Mouse (Mus musculus) ES-E14 (cell line): ENCODE results near the gene Ap3b2. TPM values are rescaled to one million over a fixed set of nuclear protein-coding genes. Genes with fewer than 3 reads are reported as not detected.

Source experiments
- DNase-seq: peaks from one replicate; pipeline ENCODE4 v3.0.0-alpha.2; 2013; ENCODE audit warnings: low read depth, low spot score
- H3K27ac ChIP-seq: 2 replicates; pipeline ENCODE4 v1.5.1; 2012; ENCODE audit warnings: low read depth, mild to moderate bottlenecking, low read length, moderate library complexity, mixed read lengths; ENCODE audit not compliant: poor library complexity, insufficient read depth, severe bottlenecking
- H3K36me3 ChIP-seq: 2 replicates; pipeline ENCODE4 v1.6.1; 2012; ENCODE audit warnings: mild to moderate bottlenecking, low read length, moderate library complexity, mixed read lengths; ENCODE audit not compliant: control insufficient read depth, poor library complexity, insufficient read depth, severe bottlenecking
- H3K4me1 ChIP-seq, 2 experiments: fragments of 150-350 bp in 1 of 2; sonication (generic) in 1 of 2; 2 replicates each; pipeline ENCODE4 v1.6.1; 2012; ENCODE audit warnings: low read length in 2 of 2, mild to moderate bottlenecking in 1 of 2, mixed read lengths in 1 of 2; ENCODE audit not compliant: control insufficient read depth in 2 of 2, insufficient read depth in 2 of 2, poor library complexity in 1 of 2
- H3K4me3 ChIP-seq, 2 experiments: fragments of 150-350 bp in 1 of 2; sonication (generic) in 1 of 2; 2 replicates each; pipeline ENCODE4 v1.5.1; 2012; ENCODE audit warnings: low read length in 2 of 2, low read depth in 1 of 2, mild to moderate bottlenecking in 1 of 2, mixed read lengths in 1 of 2; ENCODE audit not compliant: insufficient read depth in 1 of 2, poor library complexity in 1 of 2, severe bottlenecking in 1 of 2
- H3K9ac ChIP-seq: 2 replicates; pipeline ENCODE4 v1.6.1; 2012; ENCODE audit warnings: low read depth, mild to moderate bottlenecking, low read length, mixed read lengths; ENCODE audit not compliant: poor library complexity, insufficient read depth, severe bottlenecking
- H3K9me3 ChIP-seq: fragments of 150-350 bp; sonication (generic); 2 replicates; pipeline ENCODE4 v1.6.1; 2012; ENCODE audit warnings: low read depth, mild to moderate bottlenecking, low read length; ENCODE audit not compliant: control insufficient read depth, insufficient read depth
- CHD2 ChIP-seq: IDR thresholded peaks from 2 replicates; pipeline ENCODE4 v1.6.1; 2014; ENCODE audit warnings: mild to moderate bottlenecking, low read depth, low read length, inconsistent platforms
- HCFC1 ChIP-seq: IDR thresholded peaks from 2 replicates; pipeline ENCODE4 v1.6.1; 2012; ENCODE audit warnings: low read length, inconsistent platforms, borderline replicate concordance; ENCODE audit not compliant: insufficient read depth
- MAFK ChIP-seq: IDR thresholded peaks from 2 replicates; pipeline ENCODE4 v1.6.1; 2014; ENCODE audit warnings: mild to moderate bottlenecking, low read depth, low read length, inconsistent platforms; ENCODE audit not compliant: insufficient read depth
- ZC3H11A ChIP-seq: IDR thresholded peaks from 2 replicates; pipeline ENCODE4 v1.6.1; 2012; ENCODE audit warnings: low read depth, mild to moderate bottlenecking, inconsistent platforms, low read length, borderline replicate concordance
- ZNF384 ChIP-seq: IDR thresholded peaks from 2 replicates; pipeline ENCODE4 v1.6.1; 2012; ENCODE audit warnings: low read depth, low read length, inconsistent platforms
- in situ Hi-C, 2 experiments: fragments of 600-800 bp; cut with MboI; formaldehyde crosslinking; loops; one replicate each; pipeline ENCODE4 v1.15.1; 2025; ENCODE audit warnings: low sequenced_read_pairs in 2 of 2, inconsistent platforms in 1 of 2; ENCODE audit not compliant: unreplicated experiment in 2 of 2
- total RNA-seq: library from RNA; depleted of rRNA; stranded (reverse); fragments of 300-350 nt; gene quantifications from 2 replicates; pipeline ENCODE4 v1.2.3, GENCODE M21; 2012; rRNA removed

The Ap3b2 gene
- total RNA-seq, 1 experiment: 5.3 TPM

DNA sequence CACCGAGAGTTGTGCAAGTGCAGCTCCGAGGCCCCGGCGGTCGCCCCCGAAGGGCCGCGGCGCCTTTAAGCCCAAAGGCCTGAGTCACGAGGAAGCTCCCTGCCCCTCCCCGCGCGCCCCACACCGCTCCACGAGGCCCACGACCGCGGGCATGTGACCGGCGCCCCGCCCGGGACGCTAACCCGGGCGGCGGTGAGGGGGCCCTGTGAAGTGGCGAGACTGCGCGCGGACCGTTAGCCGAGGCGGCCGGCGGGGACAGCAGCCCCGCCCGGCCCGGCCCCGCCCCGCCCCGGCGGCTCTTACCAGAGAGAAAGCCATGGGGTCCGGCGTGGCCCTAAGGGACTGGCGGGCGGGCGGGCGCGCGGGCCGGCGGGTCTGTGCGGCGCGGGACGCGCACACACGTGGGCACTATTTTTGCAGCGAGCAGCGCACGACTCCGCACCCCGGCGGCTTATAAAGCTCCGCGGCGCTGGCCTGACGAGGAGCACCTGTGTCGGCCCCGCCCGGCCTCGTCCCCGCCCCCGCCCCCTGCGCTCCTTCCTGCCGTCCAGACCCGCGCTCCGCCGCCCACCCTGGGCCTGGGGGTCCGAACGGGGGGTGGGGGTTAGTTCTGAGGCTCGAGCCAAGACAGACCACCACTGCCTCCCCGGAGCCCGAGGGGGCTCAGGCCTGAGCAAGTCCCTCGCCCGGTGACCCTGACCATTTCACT is 39.2 kb downstream of the Ap3b2 start:
- Histone ChIP-seq H3K9me3 (no peaks in the 10 kb centered on the region), H3K27ac (no peak overlapping the region), H3K4me1 (peaks cover 0 to 8% of the 10 kb centered on the region in 2 experiments; a peak in 2 of 4 replicates), H3K9ac (peak overlapping the region; percentile 50; the same call in 1 of the 2 replicates), H3K4me3 (peak overlapping the region; percentile 64 to 79), H3K36me3 (no peaks in the 10 kb centered on the region)
- in situ Hi-C loops: no loop called here
- no peak for DNase-seq
- TF ChIP-seq CHD2: no peak
- TF ChIP-seq ZNF384: no peak
- TF ChIP-seq MAFK: no peak
- TF ChIP-seq ZC3H11A: no peak
- TF ChIP-seq HCFC1: no peak

DNA sequence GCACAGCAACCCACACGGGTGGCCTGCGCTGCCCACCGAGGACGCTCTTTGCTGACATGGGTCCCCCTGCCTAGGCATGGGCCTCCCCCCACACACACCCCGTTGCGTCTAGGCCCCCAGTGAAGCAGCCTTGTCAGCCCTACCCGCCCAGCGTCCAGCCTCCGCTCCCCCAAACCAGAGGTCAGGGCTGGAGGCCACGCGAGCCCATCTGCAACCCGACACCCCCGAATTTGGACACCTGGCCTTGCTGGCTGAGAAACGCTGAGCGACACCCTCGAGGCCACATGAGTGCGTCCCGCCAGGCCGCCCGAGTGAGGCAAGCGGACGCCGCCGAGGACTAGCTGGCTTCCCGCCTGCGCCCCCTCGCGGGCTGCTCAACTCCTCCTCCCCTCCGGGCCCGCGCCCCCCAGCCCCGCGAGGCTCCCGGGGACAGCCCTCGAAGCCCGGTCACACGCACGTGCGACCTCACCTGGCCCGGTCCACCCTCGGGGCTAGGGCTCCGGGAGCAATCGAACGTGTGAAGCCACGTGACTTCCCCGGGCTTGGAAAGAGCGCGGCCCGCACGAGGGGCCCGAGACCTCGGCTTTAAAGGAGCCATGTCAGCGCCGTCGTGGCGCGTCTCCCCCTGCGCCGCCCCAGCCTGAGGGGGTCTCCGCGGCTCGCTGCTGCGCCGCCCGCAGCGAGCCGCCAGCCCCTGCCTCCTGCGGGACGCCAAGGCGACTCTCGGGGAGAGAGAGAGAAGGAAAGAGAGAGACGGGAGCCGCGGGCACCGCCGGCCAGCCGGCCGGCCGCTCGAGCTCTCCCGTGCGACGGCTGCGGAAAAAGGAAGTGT is 40.1 kb downstream of the Ap3b2 start:
- H3K9ac ChIP-seq: peak overlapping the region; percentile 50; the same call in 1 of the 2 replicates
- no peaks in the 10 kb centered on the region for H3K9me3 ChIP-seq
- peak overlapping the region; percentile 64 to 79; a peak in 3 of 4 replicates for H3K4me3 ChIP-seq
- TF ChIP-seq ZC3H11A: no peak
- no peak overlapping the region for H3K27ac ChIP-seq
- H3K4me1 ChIP-seq: peaks cover 0 to 8% of the 10 kb centered on the region in 2 experiments; a peak in 2 of 4 replicates
- DNase-seq: no peak
- in situ Hi-C loops: no loop called here
- no peaks in the 10 kb centered on the region for H3K36me3 ChIP-seq

DNA sequence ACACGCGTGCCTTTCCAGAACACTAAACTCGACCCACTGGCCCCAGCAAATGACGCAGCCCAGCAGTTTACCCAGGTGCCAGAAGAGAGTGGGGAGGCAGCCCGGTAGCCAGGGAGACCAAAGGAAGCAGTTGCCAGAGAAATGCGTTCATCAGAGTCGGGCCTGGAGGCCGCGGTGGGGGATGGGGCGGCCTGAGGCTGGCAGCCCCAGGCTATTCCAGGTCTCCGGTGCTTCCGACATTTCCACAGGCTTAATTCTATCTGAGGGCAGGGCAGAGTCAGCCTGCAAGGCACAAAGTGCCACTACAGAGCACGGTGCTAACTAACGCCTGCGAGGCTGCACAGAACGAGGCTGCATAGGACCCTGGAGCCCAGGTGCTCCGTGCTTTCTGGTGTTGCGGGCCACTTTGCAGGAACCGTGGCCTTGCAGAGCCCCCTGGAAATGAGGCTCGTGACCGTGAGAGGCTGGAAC is 40.7 kb downstream of the Ap3b2 start:
- Histone ChIP-seq H3K4me1 (peaks cover 0 to 8% of the 10 kb centered on the region in 2 experiments; a peak in 2 of 4 replicates), H3K9me3 (no peaks in the 10 kb centered on the region), H3K9ac (peak overlapping the region; percentile 31; the same call in 1 of the 2 replicates), H3K27ac (no peak overlapping the region), H3K36me3 (no peaks in the 10 kb centered on the region), H3K4me3 (peak overlapping the region; percentile 64 to 79; a peak in 2 of 4 replicates)
- peak; percentile 48 for DNase-seq
- no peak for TF ChIP-seq ZNF384
- TF ChIP-seq ZC3H11A: no peak
- no peak for TF ChIP-seq CHD2
- no peak for TF ChIP-seq MAFK
- TF ChIP-seq HCFC1: no peak
- in situ Hi-C loops: no loop called here

Other genes starting within 250 kb of the Ap3b2 start
- 3,128 and 3,434 TPM in 2 replicates for gene Rps17, start 148.7 kb downstream of the Ap3b2 start, total RNA-seq
- 2.3 and 5.8 TPM in 2 replicates for gene Cpeb1, start 38.5 kb downstream of the Ap3b2 start, total RNA-seq
- 0.62 TPM in 1 of 2 replicates, not detected in the other for gene BC048679, start 4.4 kb upstream of the Ap3b2 start, total RNA-seq
- gene Fsd2, start 73.0 kb upstream of the Ap3b2 start, total RNA-seq: 0.05 and 0.09 TPM in 2 replicates
- 10.3 and 10.7 TPM in 2 replicates for gene Whamm, start 77.3 kb upstream of the Ap3b2 start, total RNA-seq
- gene Homer2, start 213.6 kb upstream of the Ap3b2 start, total RNA-seq: 4.4 and 6.5 TPM in 2 replicates